ENCODE assay signal across 9 mouse cellular contexts in genomic region chr10:14085241-14085659, GRCm38 (mm10).
DNase-seq lines count a peak whose midpoint lies in the region; ATAC-seq and TF ChIP-seq lines count a peak whose summit lies in the region.
"Had no signal": no experiment of that assay in that cellular context is flagged by ENCODE, and none has a peak within 500 bp of the region (broad histone marks: within the 10 kb centered on the region; RNA-seq: fewer than 3 reads in every experiment).

No protein-coding gene starts in this region.

- no peak overlapping the region for H3K4me2 ChIP-seq in limb, embryonic 15.5 days
- H3K4me2 ChIP-seq in kidney, postnatal 0 days (ENCODE audit: low read length) = 0 out of 2 replicates have a peak overlapping the region, but pooled peaks have one; percentile 34
- no peak overlapping the region for H3K4me2 ChIP-seq in hindbrain, embryonic 12.5 days (replicated peaks)
- H3K4me2 ChIP-seq: neural tube, embryonic 13.5 days had no signal

- 72% methylated on average over 12 of the region's 12 CpGs for WGBS in limb, embryonic 15.5 days
- 89% methylated on average over 12 of the region's 12 CpGs for WGBS in limb, embryonic 10.5 days
- WGBS in kidney, postnatal 0 days = 74% methylated on average over 12 of the region's 12 CpGs
- WGBS in hindbrain, embryonic 12.5 days = 90% methylated on average over 12 of the region's 12 CpGs

- TF ChIP-seq CTCF in kidney, postnatal 0 days (IDR thresholded peaks at IDR 0.05; ENCODE audit: low read depth) = no peak

- ATAC-seq in limb, embryonic 15.5 days (ENCODE audit: insufficient number of reproducible peaks, low FRiP score, low TSS enrichment, low read depth) = no peak
- no peak for ATAC-seq in kidney, postnatal 0 days (replicated peaks; ENCODE audit: low FRiP score, low read depth)
- ATAC-seq in hindbrain, embryonic 12.5 days (ENCODE audit: low FRiP score) = no peak

- H3K9me3 ChIP-seq in limb, embryonic 15.5 days = no peaks in the 10 kb centered on the region
- H3K9me3 ChIP-seq in limb, embryonic 10.5 days (replicated peaks) = no peaks in the 10 kb centered on the region
- H3K9me3 ChIP-seq in kidney, postnatal 0 days (replicated peaks; ENCODE audit: low read length) = no peaks in the 10 kb centered on the region
- no peaks in the 10 kb centered on the region for H3K9me3 ChIP-seq in hindbrain, embryonic 12.5 days (replicated peaks)
- H3K9me3 ChIP-seq: neural tube, embryonic 13.5 days had no signal

- no peak for DNase-seq in limb, embryonic 10.5 days (ENCODE audit: low spot score)
- DNase-seq in cerebellum, adult 9-11 months = peak; percentile 71
- no peak for DNase-seq in kidney, postnatal 0 days (ENCODE audit: low spot score)
- peak; percentile 73 for DNase-seq in thymus, postnatal 14 days
- no peak for DNase-seq in left cerebral cortex, adult 8-10 months (ENCODE audit: low spot score in 2 of 2)
- DNase-seq in left cerebral cortex, adult 9 months (ENCODE audit: low spot score in 2 of 2) = no peak

- H3K27me3 ChIP-seq in limb, embryonic 15.5 days = no peaks in the 10 kb centered on the region
- H3K27me3 ChIP-seq in limb, embryonic 10.5 days (ENCODE audit: low read depth, poor library complexity, severe bottlenecking) = no peaks in the 10 kb centered on the region
- H3K27me3 ChIP-seq in kidney, postnatal 0 days (ENCODE audit: insufficient read depth, low read length) = no peaks in the 10 kb centered on the region
- H3K27me3 ChIP-seq in hindbrain, embryonic 12.5 days = no peaks in the 10 kb centered on the region
- H3K27me3 ChIP-seq: neural tube, embryonic 13.5 days had no signal

- no peaks in the 10 kb centered on the region for H3K36me3 ChIP-seq in limb, embryonic 15.5 days
- no peaks in the 10 kb centered on the region for H3K36me3 ChIP-seq in limb, embryonic 10.5 days
- no peaks in the 10 kb centered on the region for H3K36me3 ChIP-seq in kidney, postnatal 0 days (ENCODE audit: insufficient read depth, low read length)
- no peaks in the 10 kb centered on the region for H3K36me3 ChIP-seq in hindbrain, embryonic 12.5 days
- H3K36me3 ChIP-seq: neural tube, embryonic 13.5 days had no signal

- H3K4me3 ChIP-seq in limb, embryonic 15.5 days = no peak overlapping the region
- H3K4me3 ChIP-seq in limb, embryonic 10.5 days = no peak overlapping the region
- no peak overlapping the region for H3K4me3 ChIP-seq in kidney, postnatal 0 days (replicated peaks; ENCODE audit: low read depth, low read length)
- no peak overlapping the region for H3K4me3 ChIP-seq in hindbrain, embryonic 12.5 days
- H3K4me3 ChIP-seq: neural tube, embryonic 13.5 days had no signal

- 0 out of 2 replicates have a peak overlapping the region, but pooled peaks have one; percentile 23 for H3K27ac ChIP-seq in limb, embryonic 15.5 days
- H3K27ac ChIP-seq in limb, embryonic 10.5 days = no peak overlapping the region
- no peak overlapping the region for H3K27ac ChIP-seq in kidney, postnatal 0 days
- no peak overlapping the region for H3K27ac ChIP-seq in hindbrain, embryonic 12.5 days
- H3K27ac ChIP-seq: neural tube, embryonic 13.5 days had no signal

- H3K4me1 ChIP-seq in limb, embryonic 15.5 days = peaks cover 6% of the 10 kb centered on the region
- H3K4me1 ChIP-seq in limb, embryonic 10.5 days = no peaks in the 10 kb centered on the region
- no peaks in the 10 kb centered on the region for H3K4me1 ChIP-seq in kidney, postnatal 0 days (replicated peaks; ENCODE audit: insufficient read depth, low read length)
- H3K4me1 ChIP-seq in hindbrain, embryonic 12.5 days = 0 out of 2 replicates have a peak, but pooled peaks cover 4% of the 10 kb centered on the region

- H3K9ac ChIP-seq in limb, embryonic 15.5 days = no peak overlapping the region
- no peak overlapping the region for H3K9ac ChIP-seq in kidney, postnatal 0 days (ENCODE audit: low read depth, low read length)
- no peak overlapping the region for H3K9ac ChIP-seq in hindbrain, embryonic 12.5 days
- H3K9ac ChIP-seq: neural tube, embryonic 13.5 days had no signal

Comparison
In these comparisons a context has a peak if more than half of its experiments do, and no peak if none do; other contexts are left out.
1. DNase-seq: peak in cerebellum, adult 9-11 months (single experiment) and thymus, postnatal 14 days (single experiment); none in limb, embryonic 10.5 days (single experiment), kidney, postnatal 0 days (single experiment), left cerebral cortex, adult 8-10 months (0 of 2) and left cerebral cortex, adult 9 months (0 of 2).